Mouse (Mus musculus) midbrain, embryonic 14.5 days (tissue): ENCODE measurements around the gene Mtmr14. TPM values are rescaled to one million over a fixed set of nuclear protein-coding genes. Genes with fewer than 3 reads are reported as not detected.

Experiments used
- ATAC-seq: fragments of 200-750 bp; cut with Nextera tagmentation; 2 replicates; pipeline ENCODE4 v1.8.0; 2017; ENCODE audit warnings: moderate number of reproducible peaks, moderate library complexity; ENCODE audit not compliant: low FRiP score, low TSS enrichment
- DNase-seq: peaks from one replicate; pipeline ENCODE4 v3.0.0-alpha.2; 2015
- H3K27ac ChIP-seq: fragments of 300-500 bp; sonication (generic); replicated peaks from 2 replicates; pipeline ENCODE4 v1.5.1; 2014; ENCODE audit warnings: mild to moderate bottlenecking, low read depth, low read length, moderate library complexity
- H3K27me3 ChIP-seq: fragments of 300-500 bp; sonication (generic); 2 replicates; pipeline ENCODE4 v1.6.1; 2014; ENCODE audit warnings: low read length, control low read depth, mixed read lengths; ENCODE audit not compliant: control insufficient read depth, insufficient read depth
- H3K36me3 ChIP-seq: fragments of 300-500 bp; sonication (generic); 2 replicates; pipeline ENCODE4 v1.6.1; 2014; ENCODE audit warnings: low read length, control low read depth; ENCODE audit not compliant: control insufficient read depth, insufficient read depth
- H3K4me1 ChIP-seq: fragments of 300-500 bp; sonication (generic); 2 replicates; pipeline ENCODE4 v1.6.1; 2014; ENCODE audit warnings: mild to moderate bottlenecking, antibody characterized with exemption, low read length, control low read depth; ENCODE audit not compliant: control insufficient read depth, insufficient read depth
- H3K4me2 ChIP-seq: fragments of 300-500 bp; sonication (generic); 2 replicates; pipeline ENCODE4 v1.6.1; 2014; ENCODE audit warnings: mild to moderate bottlenecking, low read length, moderate library complexity
- H3K4me3 ChIP-seq: fragments of 300-500 bp; sonication (generic); replicated peaks from 2 replicates; pipeline ENCODE4 v1.5.1; 2014; ENCODE audit warnings: low read depth, low read length
- H3K9ac ChIP-seq: fragments of 300-500 bp; sonication (generic); replicated peaks from 2 replicates; pipeline ENCODE4 v1.6.1; 2014; ENCODE audit warnings: mild to moderate bottlenecking, low read length, moderate library complexity
- H3K9me3 ChIP-seq: fragments of 300-500 bp; sonication (generic); 2 replicates; pipeline ENCODE4 v1.6.1; 2016; ENCODE audit warnings: low read length, control low read depth, mixed read lengths; ENCODE audit not compliant: control insufficient read depth
- WGBS: fragments of 180-500 bp; shearing (Covaris S2); extraction: QIAGEN DNeasy Blood & Tissue Kit; methylation state at CpG from one replicate; pipeline ENCODE4 v1.1.7; 2014; 5-methylcytosine and 5-hydroxymethylcytosine counted together
- polyA plus RNA-seq: library from polyadenylated mRNA; unstranded; fragments of >200 nt; fragmentation: Nextera tagmentation; extraction: Ambion mirVana; gene quantifications from 2 replicates; pipeline ENCODE4 v1.2.1, GENCODE M21; 2014

Gene Mtmr14
- polyA plus RNA-seq, 1 experiment from 2014 or later = 40.4 TPM

DNA sequence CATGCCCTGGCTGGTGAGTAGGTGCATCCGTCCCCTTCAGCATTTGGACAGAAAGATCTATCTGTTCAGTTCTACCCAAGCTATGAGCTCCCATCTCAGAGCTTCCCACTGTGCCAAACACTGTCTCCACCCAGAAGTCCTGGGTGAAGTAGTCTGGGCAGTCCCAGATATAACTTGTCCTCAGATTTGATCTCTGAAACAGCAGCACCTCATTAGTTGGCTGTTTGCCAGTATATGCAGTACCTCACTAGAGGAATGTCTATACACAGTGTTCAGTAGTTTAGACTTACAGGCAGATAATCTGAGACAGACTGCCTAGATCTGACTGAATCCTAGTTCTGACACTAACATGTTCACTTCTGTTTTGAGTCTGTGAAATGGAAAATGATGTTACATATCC is 91.8 kb downstream of the Mtmr14 start:
- no peaks in the 10 kb centered on the region for H3K9me3 ChIP-seq
- 75% methylated on average over 1 of the region's 1 CpGs for WGBS
- no peak overlapping the region for H3K4me2 ChIP-seq
- peaks cover 13% of the 10 kb centered on the region for H3K4me1 ChIP-seq
- no peak overlapping the region for H3K4me3 ChIP-seq
- DNase-seq (no peak), ATAC-seq (no peak)
- peaks cover 33% of the 10 kb centered on the region for H3K36me3 ChIP-seq
- no peaks in the 10 kb centered on the region for H3K27me3 ChIP-seq
- no peak overlapping the region for H3K27ac ChIP-seq
- no peak overlapping the region for H3K9ac ChIP-seq

DNA sequence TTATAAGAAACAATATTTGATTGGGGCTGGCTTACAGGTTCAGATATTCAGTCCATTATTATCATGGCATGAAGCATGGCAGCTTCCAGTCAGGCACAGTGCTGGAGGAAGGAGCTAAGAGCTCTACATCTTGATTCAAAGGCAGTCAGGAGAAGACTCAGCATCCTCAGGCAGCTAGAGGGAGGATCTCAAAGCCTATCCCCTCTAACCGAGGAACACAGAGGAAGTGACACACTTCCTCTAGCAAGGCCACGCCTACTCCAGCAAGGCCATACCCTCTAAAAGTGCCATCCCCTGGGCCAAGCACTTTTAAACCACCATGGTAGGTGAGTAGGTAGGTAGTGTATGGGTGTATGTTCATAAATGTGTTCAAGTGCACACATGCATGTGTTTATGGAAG is 92.9 kb downstream of the Mtmr14 start:
- Histone ChIP-seq H3K4me3 (no peak overlapping the region), H3K9ac (no peak overlapping the region), H3K9me3 (no peaks in the 10 kb centered on the region), H3K4me2 (no peak overlapping the region), H3K27me3 (no peaks in the 10 kb centered on the region), H3K36me3 (peaks cover 34% of the 10 kb centered on the region), H3K4me1 (peaks cover 12% of the 10 kb centered on the region), H3K27ac (no peak overlapping the region)
- ATAC-seq (no peak), DNase-seq (no peak)
- 66% methylated on average over 2 of the region's 2 CpGs for WGBS

Other genes starting within 250 kb of the Mtmr14 start
- 48.3 and 50.0 TPM in 2 replicates for gene Thumpd3, start 191.6 kb upstream of the Mtmr14 start, polyA plus RNA-seq
- 57.0 and 57.9 TPM in 2 replicates for gene Setd5, start 160.5 kb upstream of the Mtmr14 start, polyA plus RNA-seq
- 21.7 and 31.3 TPM in 2 replicates for gene Lhfpl4, start 42.5 kb upstream of the Mtmr14 start, polyA plus RNA-seq
- 4.7 and 5.5 TPM in 2 replicates for gene Cpne9, start 44.5 kb downstream of the Mtmr14 start, polyA plus RNA-seq
- 15.6 and 22.8 TPM in 2 replicates for gene Brpf1, start 69.3 kb downstream of the Mtmr14 start, polyA plus RNA-seq
- 9.2 and 9.8 TPM in 2 replicates for gene Ogg1, start 89.1 kb downstream of the Mtmr14 start, polyA plus RNA-seq
- gene Camk1, start 106.1 kb downstream of the Mtmr14 start, polyA plus RNA-seq = 101 and 108 TPM in 2 replicates
- 72.2 and 81.9 TPM in 2 replicates for gene Tada3, start 140.0 kb downstream of the Mtmr14 start, polyA plus RNA-seq
- gene Arpc4, start 140.3 kb downstream of the Mtmr14 start, polyA plus RNA-seq = 234 and 394 TPM in 2 replicates
- gene Ttll3, start 151.4 kb downstream of the Mtmr14 start, polyA plus RNA-seq = 7.3 and 7.8 TPM in 2 replicates
- gene Rpusd3, start 181.5 kb downstream of the Mtmr14 start, polyA plus RNA-seq = 20.7 and 24.6 TPM in 2 replicates
- not detected in 2 replicates for gene Cidec, start 197.9 kb downstream of the Mtmr14 start, polyA plus RNA-seq
- 86.1 and 96.9 TPM in 2 replicates for gene Jagn1, start 204.7 kb downstream of the Mtmr14 start, polyA plus RNA-seq
- 0.09 TPM in 1 of 2 replicates, not detected in the other for gene Il17re, start 220.6 kb downstream of the Mtmr14 start, polyA plus RNA-seq
- gene Il17rc, start 233.6 kb downstream of the Mtmr14 start, polyA plus RNA-seq = 0.77 and 0.93 TPM in 2 replicates
- gene Creld1, start 245.5 kb downstream of the Mtmr14 start, polyA plus RNA-seq = 49.7 and 51.1 TPM in 2 replicates